Mouse (Mus musculus): ENCODE measurements around the gene Pgghg. TPM values are rescaled to one million over a fixed set of nuclear protein-coding genes. Genes with fewer than 3 reads are reported as not detected.

The Pgghg gene
- polyA plus RNA-seq, 1 experiment from 2014 or later = 13.9 TPM

GRCm38 (mm10) chr7:140927181-140927580 is 14.0 kb upstream of the Pgghg start:
- H3K9me3 ChIP-seq (replicated peaks) = 0 out of 2 replicates have a peak, but pooled peaks cover 7% of the 10 kb centered on the region
- H3K9ac ChIP-seq = no peak overlapping the region
- H3K27ac ChIP-seq (ENCODE audit: poor library complexity, severe bottlenecking) = no peak overlapping the region
- WGBS = 81% methylated on average over 6 of the region's 6 CpGs
- no peaks in the 10 kb centered on the region for H3K36me3 ChIP-seq
- peaks cover 10% of the 10 kb centered on the region for H3K4me1 ChIP-seq (replicated peaks)
- H3K4me2 ChIP-seq = no peak overlapping the region
- H3K4me3 ChIP-seq = no peak overlapping the region
- ATAC-seq (ENCODE audit: insufficient number of reproducible peaks, low FRiP score) = no peak
- H3K27me3 ChIP-seq (replicated peaks) = peaks cover 51% of the 10 kb centered on the region

GRCm38 (mm10) chr7:140938436-140938835 is 2.8 kb upstream of the Pgghg start:
- Histone ChIP-seq H3K27ac (ENCODE audit: poor library complexity, severe bottlenecking) (no peak overlapping the region), H3K36me3 (no peaks in the 10 kb centered on the region), H3K27me3 (replicated peaks) (peaks cover 17% of the 10 kb centered on the region), H3K4me1 (replicated peaks) (peaks cover 15% of the 10 kb centered on the region), H3K9me3 (replicated peaks) (no peaks in the 10 kb centered on the region), H3K4me2 (no peak overlapping the region), H3K4me3 (no peak overlapping the region), H3K9ac (no peak overlapping the region)
- ATAC-seq (ENCODE audit: insufficient number of reproducible peaks, low FRiP score) = no peak
- WGBS = 34% methylated on average over 3 of the region's 3 CpGs

GRCm38 (mm10) chr7:140938896-140939295 is 2.3 kb upstream of the Pgghg start:
- Histone ChIP-seq H3K4me2 (no peak overlapping the region), H3K36me3 (no peaks in the 10 kb centered on the region), H3K4me3 (no peak overlapping the region), H3K9ac (no peak overlapping the region), H3K9me3 (replicated peaks) (no peaks in the 10 kb centered on the region), H3K27me3 (replicated peaks) (peaks cover 17% of the 10 kb centered on the region), H3K4me1 (replicated peaks) (peaks cover 15% of the 10 kb centered on the region), H3K27ac (ENCODE audit: poor library complexity, severe bottlenecking) (no peak overlapping the region)
- ATAC-seq (ENCODE audit: insufficient number of reproducible peaks, low FRiP score) = no peak
- 35% methylated on average over 2 of the region's 2 CpGs for WGBS

- peaks cover 15% of the 10 kb centered on the region for H3K4me1 ChIP-seq (replicated peaks)
- no peak overlapping the region for H3K4me3 ChIP-seq
- peak overlapping the region; percentile 37; the same call in 1 of the 2 replicates for H3K9ac ChIP-seq
- H3K27ac ChIP-seq (ENCODE audit: poor library complexity, severe bottlenecking) = no peak overlapping the region
- H3K27me3 ChIP-seq (replicated peaks) = peaks cover 17% of the 10 kb centered on the region
- no peak for ATAC-seq (ENCODE audit: insufficient number of reproducible peaks, low FRiP score)
- peaks cover 1% of the 10 kb centered on the region; the same call in 1 of the 2 replicates for H3K36me3 ChIP-seq
- 14% methylated on average over 8 of the region's 8 CpGs for WGBS
- H3K9me3 ChIP-seq (replicated peaks) = no peaks in the 10 kb centered on the region
- 0 out of 2 replicates have a peak overlapping the region, but pooled peaks have one; percentile 4 for H3K4me2 ChIP-seq
These were observed 1.5 kb upstream of the Pgghg start for GRCm38 (mm10) chr7:140939669-140940171.

GRCm38 (mm10) chr7:140942341-140942740 is 1.1 kb downstream of the Pgghg start:
- Histone ChIP-seq H3K4me3 (peak overlapping the region; percentile 58), H3K9ac (peak overlapping the region; percentile 84), H3K36me3 (peaks cover 16% of the 10 kb centered on the region), H3K27ac (ENCODE audit: poor library complexity, severe bottlenecking) (peak overlapping the region; percentile 76), H3K9me3 (replicated peaks) (no peaks in the 10 kb centered on the region), H3K27me3 (replicated peaks) (0 out of 2 replicates have a peak, but pooled peaks cover 3% of the 10 kb centered on the region), H3K4me1 (replicated peaks) (peaks cover 28% of the 10 kb centered on the region), H3K4me2 (peak overlapping the region; percentile 75)
- ATAC-seq (ENCODE audit: insufficient number of reproducible peaks, low FRiP score) = no peak
- 63% methylated on average over 9 of the region's 9 CpGs for WGBS

GRCm38 (mm10) chr7:140942811-140943210 is 1.6 kb downstream of the Pgghg start:
- H3K4me1 ChIP-seq (replicated peaks) = peaks cover 33% of the 10 kb centered on the region
- H3K36me3 ChIP-seq = peaks cover 20% of the 10 kb centered on the region
- H3K27me3 ChIP-seq (replicated peaks) = no peaks in the 10 kb centered on the region
- no peaks in the 10 kb centered on the region for H3K9me3 ChIP-seq (replicated peaks)
- no peak overlapping the region for H3K27ac ChIP-seq (ENCODE audit: poor library complexity, severe bottlenecking)
- ATAC-seq (ENCODE audit: insufficient number of reproducible peaks, low FRiP score) = no peak
- H3K4me2 ChIP-seq = no peak overlapping the region
- no peak overlapping the region for H3K9ac ChIP-seq
- 88% methylated on average over 10 of the region's 10 CpGs for WGBS
- no peak overlapping the region for H3K4me3 ChIP-seq

GRCm38 (mm10) chr7:140943356-140943755 is 2.2 kb downstream of the Pgghg start:
- Histone ChIP-seq H3K9ac (no peak overlapping the region), H3K27me3 (replicated peaks) (no peaks in the 10 kb centered on the region), H3K36me3 (peaks cover 24% of the 10 kb centered on the region), H3K4me2 (no peak overlapping the region), H3K9me3 (replicated peaks) (no peaks in the 10 kb centered on the region), H3K27ac (ENCODE audit: poor library complexity, severe bottlenecking) (no peak overlapping the region), H3K4me3 (no peak overlapping the region), H3K4me1 (replicated peaks) (peaks cover 38% of the 10 kb centered on the region)
- ATAC-seq (ENCODE audit: insufficient number of reproducible peaks, low FRiP score) = no peak
- 76% methylated on average over 4 of the region's 4 CpGs for WGBS

- Histone ChIP-seq H3K9ac (no peak overlapping the region), H3K4me3 (no peak overlapping the region), H3K4me2 (no peak overlapping the region), H3K27ac (ENCODE audit: poor library complexity, severe bottlenecking) (no peak overlapping the region), H3K4me1 (replicated peaks) (peaks cover 43% of the 10 kb centered on the region), H3K36me3 (peaks cover 31% of the 10 kb centered on the region), H3K9me3 (replicated peaks) (no peaks in the 10 kb centered on the region), H3K27me3 (replicated peaks) (no peaks in the 10 kb centered on the region)
- ATAC-seq (ENCODE audit: insufficient number of reproducible peaks, low FRiP score) = no peak
- 78% methylated on average over 7 of the region's 7 CpGs for WGBS
These were observed 3.0 kb downstream of the Pgghg start for GRCm38 (mm10) chr7:140944236-140944635.

GRCm38 (mm10) chr7:140945247-140945646 is 4.1 kb downstream of the Pgghg start:
- Histone ChIP-seq H3K4me3 (no peak overlapping the region), H3K36me3 (peaks cover 35% of the 10 kb centered on the region), H3K9me3 (replicated peaks) (no peaks in the 10 kb centered on the region), H3K9ac (no peak overlapping the region), H3K27me3 (replicated peaks) (no peaks in the 10 kb centered on the region), H3K27ac (ENCODE audit: poor library complexity, severe bottlenecking) (no peak overlapping the region), H3K4me1 (replicated peaks) (peaks cover 40% of the 10 kb centered on the region), H3K4me2 (no peak overlapping the region)
- ATAC-seq (ENCODE audit: insufficient number of reproducible peaks, low FRiP score) = no peak
- WGBS = 87% methylated on average over 5 of the region's 5 CpGs

GRCm38 (mm10) chr7:140946311-140946710 is 5.1 kb downstream of the Pgghg start:
- no peak for ATAC-seq (ENCODE audit: insufficient number of reproducible peaks, low FRiP score)
- Histone ChIP-seq H3K9ac (no peak overlapping the region), H3K4me2 (no peak overlapping the region), H3K27ac (ENCODE audit: poor library complexity, severe bottlenecking) (peak overlapping the region; percentile 43), H3K4me1 (replicated peaks) (peaks cover 47% of the 10 kb centered on the region), H3K27me3 (replicated peaks) (no peaks in the 10 kb centered on the region), H3K9me3 (replicated peaks) (no peaks in the 10 kb centered on the region), H3K36me3 (peaks cover 35% of the 10 kb centered on the region), H3K4me3 (no peak overlapping the region)
- 85% methylated on average over 10 of the region's 10 CpGs for WGBS

GRCm38 (mm10) chr7:140946980-140947379 is 5.8 kb downstream of the Pgghg start:
- Histone ChIP-seq H3K27ac (ENCODE audit: poor library complexity, severe bottlenecking) (peak overlapping the region; percentile 43), H3K4me1 (replicated peaks) (peaks cover 49% of the 10 kb centered on the region), H3K4me3 (no peak overlapping the region), H3K9me3 (replicated peaks) (no peaks in the 10 kb centered on the region), H3K9ac (no peak overlapping the region), H3K36me3 (peaks cover 35% of the 10 kb centered on the region), H3K27me3 (replicated peaks) (no peaks in the 10 kb centered on the region), H3K4me2 (no peak overlapping the region)
- peak; percentile 60 for ATAC-seq (ENCODE audit: insufficient number of reproducible peaks, low FRiP score)
- 31% methylated on average over 7 of the region's 7 CpGs for WGBS

GRCm38 (mm10) chr7:140948161-140948560 is 7.0 kb downstream of the Pgghg start:
- Histone ChIP-seq H3K27me3 (replicated peaks) (no peaks in the 10 kb centered on the region), H3K4me1 (replicated peaks) (peaks cover 51% of the 10 kb centered on the region), H3K9me3 (replicated peaks) (no peaks in the 10 kb centered on the region), H3K4me2 (no peak overlapping the region), H3K9ac (no peak overlapping the region), H3K27ac (ENCODE audit: poor library complexity, severe bottlenecking) (peak overlapping the region; percentile 49; the same call in 1 of the 2 replicates), H3K36me3 (peaks cover 38% of the 10 kb centered on the region), H3K4me3 (no peak overlapping the region)
- no peak for ATAC-seq (ENCODE audit: insufficient number of reproducible peaks, low FRiP score)
- 32% methylated on average over 8 of the region's 8 CpGs for WGBS
